Mouse (Mus musculus) adrenal gland, postnatal 4 days (tissue): ENCODE data around the gene Parg. TPM values are rescaled to one million over a fixed set of nuclear protein-coding genes. Genes with fewer than 3 reads are reported as not detected.

Experiments used
- DNase-seq, 2 experiments: peaks; one replicate each; pipeline ENCODE4 v3.0.0; 2021 to 2022; ENCODE audit warnings: low spot score in 2 of 2, mixed read lengths in 2 of 2
- total RNA-seq, 2 experiments: library from RNA; stranded (reverse); gene quantifications; 2 replicates each; pipeline ENCODE4 v1.2.3; 2021

The Parg gene
- total RNA-seq, 2 experiments from 2014 or later = 70.2 to 80.9 TPM

DNA sequence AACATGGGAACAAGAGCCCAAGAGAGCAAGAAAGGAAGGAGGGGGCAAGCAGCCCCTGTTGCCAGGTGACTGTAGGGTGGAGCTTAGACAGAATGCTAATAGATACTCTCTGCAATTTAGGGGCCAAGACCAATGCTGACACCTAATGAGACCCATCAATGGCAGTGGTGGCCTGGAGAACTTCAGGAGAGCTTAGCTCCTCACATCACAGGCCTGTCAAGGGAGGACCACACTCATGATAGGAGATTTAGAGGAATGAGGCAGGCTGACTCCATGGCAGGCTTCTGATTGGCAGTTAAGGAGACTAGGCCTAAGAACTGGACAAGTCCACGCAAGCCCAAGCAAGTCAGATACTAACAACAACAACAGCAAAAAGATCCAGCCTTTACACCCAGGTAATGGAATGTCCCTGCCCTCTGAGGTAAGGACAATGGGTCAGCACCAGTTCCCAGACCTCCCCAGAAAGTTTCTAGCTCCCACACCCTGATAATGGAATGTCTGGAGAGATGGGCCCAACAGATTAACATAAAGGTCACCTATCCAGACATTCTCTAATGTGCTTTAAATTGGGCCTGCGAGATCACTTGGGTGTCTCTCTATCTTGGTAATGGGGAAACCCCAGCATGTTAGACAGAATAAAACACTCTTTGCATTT is 109.8 kb downstream of the Parg start:
- DNase-seq = no peak

GRCm38 (mm10) chr14:32317822-32318221 is 116.1 kb downstream of the Parg start:
- no peak for DNase-seq

- DNase-seq = peak; percentile 60 to 66
Observed at GRCm38 (mm10) chr14:32321732-32322685, 120.3 kb downstream of the Parg start, which contains the start of gene Ogdhl. TSS of gene Ogdhl (plus strand) at chr14:32322019.

- DNase-seq = no peak
Observed at GRCm38 (mm10) chr14:32323221-32323620, 121.5 kb downstream of the Parg start.

DNA sequence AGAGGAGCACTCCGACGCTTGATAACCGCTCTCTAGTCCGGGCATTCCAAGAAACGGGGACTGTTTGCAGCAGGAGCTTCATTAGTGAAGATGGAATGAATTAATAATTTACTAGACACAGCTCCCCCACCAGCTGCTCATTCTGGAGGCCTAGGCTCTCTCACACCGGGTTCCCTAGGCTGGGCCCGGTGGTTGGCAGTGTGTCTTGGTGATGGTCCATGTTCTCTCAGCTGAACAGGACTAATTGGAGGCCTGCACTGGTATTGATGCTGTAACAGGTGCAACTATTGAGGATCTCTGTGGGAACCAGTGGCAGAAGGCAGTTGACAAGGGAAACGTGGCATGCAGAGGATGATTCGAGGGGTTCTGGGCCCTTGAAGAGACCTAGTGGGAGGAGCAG is 125.6 kb downstream of the Parg start:
- no peak for DNase-seq

- no peak for DNase-seq
Observed at GRCm38 (mm10) chr14:32332515-32333445, 131.0 kb downstream of the Parg start.

- no peak for DNase-seq
Observed at GRCm38 (mm10) chr14:32336021-32336420, 134.3 kb downstream of the Parg start.

- DNase-seq = no peak
Observed at GRCm38 (mm10) chr14:32336547-32336946, 134.8 kb downstream of the Parg start.

- DNase-seq = no peak
Observed at GRCm38 (mm10) chr14:32341823-32342222, 140.1 kb downstream of the Parg start.

DNA sequence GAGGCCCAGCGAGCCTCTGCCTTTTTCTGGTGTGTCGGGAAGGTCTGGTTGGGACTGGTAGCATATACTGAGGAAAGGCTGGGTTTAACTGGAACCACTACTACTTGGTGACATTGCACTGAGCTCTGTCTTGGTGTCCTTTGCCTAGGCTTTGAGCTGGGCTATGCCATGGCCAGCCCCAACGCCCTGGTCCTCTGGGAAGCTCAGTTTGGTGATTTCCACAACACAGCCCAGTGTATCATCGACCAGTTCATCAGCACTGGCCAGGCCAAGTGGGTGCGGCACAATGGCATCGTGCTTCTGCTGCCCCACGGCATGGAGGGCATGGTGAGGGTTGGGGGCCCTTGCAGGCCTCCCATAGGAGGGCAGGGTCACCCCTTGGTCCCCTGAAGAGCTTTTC is 142.4 kb downstream of the Parg start:
- DNase-seq = no peak

DNA sequence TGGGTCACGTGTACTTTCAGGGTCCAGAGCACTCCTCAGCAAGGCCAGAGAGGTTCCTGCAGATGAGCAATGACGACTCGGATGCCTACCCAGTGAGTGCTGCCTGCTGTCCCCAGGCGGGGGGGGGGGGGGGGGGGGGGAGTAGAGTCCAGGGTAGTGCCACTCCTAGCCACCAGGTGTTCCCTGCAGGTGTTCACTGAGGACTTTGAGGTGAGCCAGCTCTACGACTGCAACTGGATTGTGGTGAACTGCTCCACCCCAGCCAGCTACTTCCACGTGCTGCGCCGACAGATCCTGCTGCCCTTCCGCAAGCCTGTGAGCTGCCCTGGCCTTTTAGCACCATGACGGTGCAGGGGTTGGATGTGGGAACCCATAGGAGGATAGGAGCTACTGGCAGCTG is 142.9 kb downstream of the Parg start:
- no peak for DNase-seq

Other genes starting within 250 kb of the Parg start
- gene Galnt15, start 173.0 kb upstream of the Parg start, total RNA-seq = 1 to 10 TPM; 3.1 to 4.0 TPM
- 10 to 100 TPM; 30.2 to 32.9 TPM for gene Oxnad1, start 116.6 kb upstream of the Parg start, total RNA-seq
- gene Dph3, start 116.2 kb upstream of the Parg start, total RNA-seq = 10 to 100 TPM; 51.9 to 54.7 TPM
- not detected for gene Msmb, start 59.9 kb upstream of the Parg start, total RNA-seq
- gene Ncoa4, start 42.1 kb upstream of the Parg start, total RNA-seq = 100 to 1,000 TPM; 157 to 162 TPM
- gene Timm23, start 51 bp upstream of the Parg start, total RNA-seq = 100 to 1,000 TPM; 108 to 118 TPM
- 10 to 100 TPM; 14.5 to 15.7 TPM for gene Ogdhl, start 120.1 kb downstream of the Parg start, total RNA-seq
- gene 1700024G13Rik, start 186.4 kb downstream of the Parg start, total RNA-seq = not detected